Mouse (Mus musculus): Measurements from ENCODE around the gene Akr1b3. TPM values are rescaled to one million over a fixed set of nuclear protein-coding genes. Genes with fewer than 3 reads are reported as not detected.
"Not testable (repeated sequence)": the region's sequence is repeated elsewhere in the genome, so short reads cannot be mapped to it uniquely, and the experiment has no call there.

The Akr1b3 gene
- polyA plus RNA-seq, 1 experiment from 2014 or later, result 140 TPM

GRCm38 (mm10) chr6:34346096-34346898 lies 29.0 kb upstream of the Akr1b3 start:
- Histone ChIP-seq H3K9me3 (no peaks in the 10 kb centered on the region), H3K27ac (no peak overlapping the region), H3K4me1 (peaks cover 9% of the 10 kb centered on the region; the same call in 1 of the 2 replicates), H3K4me2 (no peak overlapping the region), H3K9ac (no peak overlapping the region), H3K36me3 (no peaks in the 10 kb centered on the region), H3K4me3 (no peak overlapping the region), H3K27me3 (no peaks in the 10 kb centered on the region)
- no peak for ATAC-seq (ENCODE audit: insufficient number of reproducible peaks, low FRiP score, low TSS enrichment, low read depth)
- 50% methylated on average over 14 of the region's 14 CpGs for WGBS

- ATAC-seq (ENCODE audit: insufficient number of reproducible peaks, low FRiP score, low TSS enrichment, low read depth), result no peak
- H3K9ac ChIP-seq, result no peak overlapping the region
- no peak overlapping the region for H3K27ac ChIP-seq
- H3K4me2 ChIP-seq, result no peak overlapping the region
- H3K36me3 ChIP-seq, result no peaks in the 10 kb centered on the region
- H3K27me3 ChIP-seq, result no peaks in the 10 kb centered on the region
- H3K4me3 ChIP-seq, result no peak overlapping the region
- WGBS, result 28% methylated on average over 9 of the region's 9 CpGs
- no peaks in the 10 kb centered on the region for H3K9me3 ChIP-seq
- peaks cover 9% of the 10 kb centered on the region; the same call in 1 of the 2 replicates for H3K4me1 ChIP-seq
These were observed 27.7 kb upstream of the Akr1b3 start for GRCm38 (mm10) chr6:34344935-34345334.

- Histone ChIP-seq H3K4me1 (peaks cover 9% of the 10 kb centered on the region; the same call in 1 of the 2 replicates), H3K27me3 (no peaks in the 10 kb centered on the region), H3K4me3 (no peak overlapping the region), H3K9me3 (no peaks in the 10 kb centered on the region), H3K36me3 (no peaks in the 10 kb centered on the region), H3K4me2 (no peak overlapping the region), H3K9ac (no peak overlapping the region), H3K27ac (no peak overlapping the region)
- ATAC-seq (ENCODE audit: insufficient number of reproducible peaks, low FRiP score, low TSS enrichment, low read depth), result no peak
- 73% methylated on average over 10 of the region's 10 CpGs for WGBS
These were observed 27.0 kb upstream of the Akr1b3 start for GRCm38 (mm10) chr6:34344135-34344850.

- 72% methylated on average over 6 of the region's 6 CpGs for WGBS
These were observed 26.1 kb upstream of the Akr1b3 start for GRCm38 (mm10) chr6:34343426-34343825.

GRCm38 (mm10) chr6:34342476-34342875 lies 25.2 kb upstream of the Akr1b3 start:
- 68% methylated on average over 2 of the region's 2 CpGs for WGBS
- no peak overlapping the region for H3K9ac ChIP-seq

More at GRCm38 (mm10) chr6:34343426-34343825, 26.1 kb upstream of the Akr1b3 start:
- Histone ChIP-seq H3K9ac (no peak overlapping the region), H3K4me3 (no peak overlapping the region), H3K27ac (no peak overlapping the region), H3K4me1 (peaks cover 9% of the 10 kb centered on the region; the same call in 1 of the 2 replicates), H3K4me2 (no peak overlapping the region), H3K9me3 (no peaks in the 10 kb centered on the region), H3K27me3 (no peaks in the 10 kb centered on the region), H3K36me3 (no peaks in the 10 kb centered on the region)
- no peak for ATAC-seq (ENCODE audit: insufficient number of reproducible peaks, low FRiP score, low TSS enrichment, low read depth)

GRCm38 (mm10) chr6:34341991-34342390 lies 24.7 kb upstream of the Akr1b3 start:
- Histone ChIP-seq H3K4me2 (no peak overlapping the region), H3K27ac (no peak overlapping the region), H3K4me1 (peaks cover 9% of the 10 kb centered on the region; the same call in 1 of the 2 replicates), H3K4me3 (no peak overlapping the region), H3K36me3 (no peaks in the 10 kb centered on the region), H3K9ac (no peak overlapping the region), H3K9me3 (no peaks in the 10 kb centered on the region), H3K27me3 (no peaks in the 10 kb centered on the region)
- ATAC-seq (ENCODE audit: insufficient number of reproducible peaks, low FRiP score, low TSS enrichment, low read depth), result no peak
- WGBS, result 57% methylated on average over 4 of the region's 4 CpGs

More at GRCm38 (mm10) chr6:34342476-34342875, 25.2 kb upstream of the Akr1b3 start:
- no peak overlapping the region for H3K4me2 ChIP-seq
- no peak overlapping the region for H3K27ac ChIP-seq
- H3K4me1 ChIP-seq, result peaks cover 9% of the 10 kb centered on the region; the same call in 1 of the 2 replicates
- H3K4me3 ChIP-seq, result no peak overlapping the region
- no peaks in the 10 kb centered on the region for H3K9me3 ChIP-seq
- ATAC-seq (ENCODE audit: insufficient number of reproducible peaks, low FRiP score, low TSS enrichment, low read depth), result no peak
- H3K36me3 ChIP-seq, result no peaks in the 10 kb centered on the region
- H3K27me3 ChIP-seq, result no peaks in the 10 kb centered on the region

GRCm38 (mm10) chr6:34337799-34338198 lies 20.5 kb upstream of the Akr1b3 start:
- Histone ChIP-seq H3K4me2 (no peak overlapping the region), H3K27ac (no peak overlapping the region), H3K4me3 (no peak overlapping the region), H3K4me1 (no peaks in the 10 kb centered on the region), H3K9ac (no peak overlapping the region), H3K36me3 (no peaks in the 10 kb centered on the region), H3K27me3 (no peaks in the 10 kb centered on the region), H3K9me3 (no peaks in the 10 kb centered on the region)
- ATAC-seq (ENCODE audit: insufficient number of reproducible peaks, low FRiP score, low TSS enrichment, low read depth), result no peak
- 50% methylated on average over 2 of the region's 2 CpGs for WGBS

GRCm38 (mm10) chr6:34334673-34335072 lies 17.4 kb upstream of the Akr1b3 start:
- 82% methylated on average over 5 of the region's 5 CpGs for WGBS

GRCm38 (mm10) chr6:34331804-34332203 lies 14.5 kb upstream of the Akr1b3 start:
- not testable (repeated sequence) for H3K4me3 ChIP-seq; H3K4me2 ChIP-seq; H3K27ac ChIP-seq; H3K4me1 ChIP-seq; H3K9ac ChIP-seq; ATAC-seq (ENCODE audit: insufficient number of reproducible peaks, low FRiP score, low TSS enrichment, low read depth); H3K9me3 ChIP-seq; H3K36me3 ChIP-seq; H3K27me3 ChIP-seq
- WGBS, result 80% methylated on average over 12 of the region's 12 CpGs

More at GRCm38 (mm10) chr6:34334673-34335072, 17.4 kb upstream of the Akr1b3 start:
- H3K27me3 ChIP-seq, result no peaks in the 10 kb centered on the region
- H3K4me1 ChIP-seq, result no peaks in the 10 kb centered on the region
- no peak overlapping the region for H3K4me2 ChIP-seq
- H3K36me3 ChIP-seq, result no peaks in the 10 kb centered on the region
- H3K9ac ChIP-seq, result no peak overlapping the region
- H3K27ac ChIP-seq, result no peak overlapping the region
- ATAC-seq (ENCODE audit: insufficient number of reproducible peaks, low FRiP score, low TSS enrichment, low read depth), result no peak
- H3K9me3 ChIP-seq, result no peaks in the 10 kb centered on the region
- H3K4me3 ChIP-seq, result no peak overlapping the region

- Histone ChIP-seq H3K4me2 (no peak overlapping the region), H3K27me3 (no peaks in the 10 kb centered on the region), H3K36me3 (no peaks in the 10 kb centered on the region), H3K27ac (no peak overlapping the region), H3K9me3 (no peaks in the 10 kb centered on the region), H3K4me3 (no peak overlapping the region), H3K9ac (no peak overlapping the region), H3K4me1 (no peaks in the 10 kb centered on the region)
- 85% methylated on average over 5 of the region's 5 CpGs for WGBS
- no peak for ATAC-seq (ENCODE audit: insufficient number of reproducible peaks, low FRiP score, low TSS enrichment, low read depth)
These were observed 14.1 kb upstream of the Akr1b3 start for GRCm38 (mm10) chr6:34331379-34331778.

- Histone ChIP-seq H3K4me1 (peaks cover 5% of the 10 kb centered on the region; the same call in 1 of the 2 replicates), H3K36me3 (no peaks in the 10 kb centered on the region), H3K27me3 (no peaks in the 10 kb centered on the region), H3K4me2 (no peak overlapping the region), H3K9me3 (no peaks in the 10 kb centered on the region), H3K4me3 (no peak overlapping the region), H3K27ac (no peak overlapping the region), H3K9ac (no peak overlapping the region)
- no peak for ATAC-seq (ENCODE audit: insufficient number of reproducible peaks, low FRiP score, low TSS enrichment, low read depth)
- WGBS, result 95% methylated on average over 7 of the region's 7 CpGs
These were observed 4.8 kb upstream of the Akr1b3 start for GRCm38 (mm10) chr6:34322121-34322520.

- Histone ChIP-seq H3K4me2 (no peak overlapping the region), H3K27me3 (no peaks in the 10 kb centered on the region), H3K36me3 (no peaks in the 10 kb centered on the region), H3K9me3 (no peaks in the 10 kb centered on the region), H3K27ac (no peak overlapping the region), H3K4me1 (peaks cover 10% of the 10 kb centered on the region), H3K9ac (no peak overlapping the region), H3K4me3 (no peak overlapping the region)
- WGBS, result 77% methylated on average over 6 of the region's 6 CpGs
- ATAC-seq (ENCODE audit: insufficient number of reproducible peaks, low FRiP score, low TSS enrichment, low read depth), result no peak
These were observed 1.4 kb upstream of the Akr1b3 start for GRCm38 (mm10) chr6:34318636-34319035.
